Mouse (Mus musculus): ENCODE data around the gene Wdr63. TPM values are rescaled to one million over a fixed set of nuclear protein-coding genes. Genes with fewer than 3 reads are reported as not detected.

Gene Wdr63
- polyA plus RNA-seq, 1 experiment from 2014 or later, result not detected

GRCm38 (mm10) chr3:146117258-146117996 lies 9.5 kb upstream of the Wdr63 start, which contains the start of gene Mcoln3:
Gene Mcoln3 (plus strand): TSS chr3:146117450.
- H3K4me3 ChIP-seq, result peak within 1 kb of the TSS; percentile 47
- H3K9me3 ChIP-seq (replicated peaks), result no peaks in the 10 kb centered on the region
- peaks cover 39% of the 10 kb centered on the region for H3K27me3 ChIP-seq (ENCODE audit: low read depth, poor library complexity, severe bottlenecking)
- 11% methylated on average over 35 of the region's 35 CpGs for WGBS
- H3K4me1 ChIP-seq, result peaks cover 24% of the 10 kb centered on the region
- peak; percentile 44 for DNase-seq (ENCODE audit: low spot score)
- no peaks in the 10 kb centered on the region for H3K36me3 ChIP-seq
- H3K27ac ChIP-seq, result peak within 1 kb of the TSS; percentile 58; the same call in 1 of the 2 replicates

GRCm38 (mm10) chr3:146110916-146111315 lies 3.0 kb upstream of the Wdr63 start:
- peaks cover 5% of the 10 kb centered on the region; the same call in 1 of the 2 replicates for H3K4me1 ChIP-seq
- no peaks in the 10 kb centered on the region for H3K9me3 ChIP-seq (replicated peaks)
- peaks cover 8% of the 10 kb centered on the region; the same call in 1 of the 2 replicates for H3K27me3 ChIP-seq (ENCODE audit: low read depth, poor library complexity, severe bottlenecking)
- no peak overlapping the region for H3K4me3 ChIP-seq
- H3K27ac ChIP-seq, result no peak overlapping the region
- no peaks in the 10 kb centered on the region for H3K36me3 ChIP-seq
- WGBS, result 75% methylated on average over 6 of the region's 6 CpGs
- DNase-seq (ENCODE audit: low spot score), result no peak

- 84% methylated on average over 2 of the region's 2 CpGs for WGBS
- H3K4me1 ChIP-seq, result peaks cover 5% of the 10 kb centered on the region; the same call in 1 of the 2 replicates
- H3K4me3 ChIP-seq, result no peak overlapping the region
- H3K27ac ChIP-seq, result no peak overlapping the region
- peaks cover 7% of the 10 kb centered on the region; the same call in 1 of the 2 replicates for H3K27me3 ChIP-seq (ENCODE audit: low read depth, poor library complexity, severe bottlenecking)
- H3K36me3 ChIP-seq, result no peaks in the 10 kb centered on the region
- H3K9me3 ChIP-seq (replicated peaks), result no peaks in the 10 kb centered on the region
- no peak for DNase-seq (ENCODE audit: low spot score)
Measured at GRCm38 (mm10) chr3:146110358-146110757, 2.4 kb upstream of the Wdr63 start.

- Histone ChIP-seq H3K27ac (no peak overlapping the region), H3K36me3 (no peaks in the 10 kb centered on the region), H3K4me3 (no peak overlapping the region), H3K9me3 (replicated peaks) (no peaks in the 10 kb centered on the region), H3K4me1 (peaks cover 5% of the 10 kb centered on the region; the same call in 1 of the 2 replicates), H3K27me3 (ENCODE audit: low read depth, poor library complexity, severe bottlenecking) (peaks cover 7% of the 10 kb centered on the region; the same call in 1 of the 2 replicates)
- 71% methylated on average over 2 of the region's 2 CpGs for WGBS
- no peak for DNase-seq (ENCODE audit: low spot score)
Measured at GRCm38 (mm10) chr3:146108945-146109344, 1.0 kb upstream of the Wdr63 start.

GRCm38 (mm10) chr3:146107116-146107849 lies 647 bp downstream of the Wdr63 start:
- H3K9me3 ChIP-seq (replicated peaks), result no peaks in the 10 kb centered on the region
- H3K4me1 ChIP-seq, result peaks cover 5% of the 10 kb centered on the region; the same call in 1 of the 2 replicates
- H3K4me3 ChIP-seq, result peak overlapping the region; percentile 54
- no peak overlapping the region for H3K27ac ChIP-seq
- peak; percentile 36 for DNase-seq (ENCODE audit: low spot score)
- H3K36me3 ChIP-seq, result no peaks in the 10 kb centered on the region
- peaks cover 7% of the 10 kb centered on the region; the same call in 1 of the 2 replicates for H3K27me3 ChIP-seq (ENCODE audit: low read depth, poor library complexity, severe bottlenecking)
- WGBS, result 6% methylated on average over 18 of the region's 18 CpGs

GRCm38 (mm10) chr3:146102049-146102448 lies 5.9 kb downstream of the Wdr63 start:
- H3K9me3 ChIP-seq (replicated peaks), result no peaks in the 10 kb centered on the region
- no peak overlapping the region for H3K27ac ChIP-seq
- no peak overlapping the region for H3K4me3 ChIP-seq
- no peak for DNase-seq (ENCODE audit: low spot score)
- WGBS, result 61% methylated on average over 6 of the region's 6 CpGs
- H3K27me3 ChIP-seq (ENCODE audit: low read depth, poor library complexity, severe bottlenecking), result peaks cover 7% of the 10 kb centered on the region; the same call in 1 of the 2 replicates
- H3K4me1 ChIP-seq, result peaks cover under 1% of the 10 kb centered on the region; the same call in 1 of the 2 replicates
- no peaks in the 10 kb centered on the region for H3K36me3 ChIP-seq

- no peaks in the 10 kb centered on the region for H3K9me3 ChIP-seq (replicated peaks)
- H3K4me3 ChIP-seq, result no peak overlapping the region
- H3K27ac ChIP-seq, result no peak overlapping the region
- H3K27me3 ChIP-seq (ENCODE audit: low read depth, poor library complexity, severe bottlenecking), result no peaks in the 10 kb centered on the region
- H3K4me1 ChIP-seq, result no peaks in the 10 kb centered on the region
- DNase-seq (ENCODE audit: low spot score), result no peak
- no peaks in the 10 kb centered on the region for H3K36me3 ChIP-seq
Measured at GRCm38 (mm10) chr3:146099925-146100324, 8.0 kb downstream of the Wdr63 start.

- H3K36me3 ChIP-seq, result no peaks in the 10 kb centered on the region
- no peaks in the 10 kb centered on the region for H3K9me3 ChIP-seq (replicated peaks)
- no peak overlapping the region for H3K4me3 ChIP-seq
- no peak overlapping the region for H3K27ac ChIP-seq
- peaks cover 4% of the 10 kb centered on the region; the same call in 1 of the 2 replicates for H3K4me1 ChIP-seq
- DNase-seq (ENCODE audit: low spot score), result no peak
- no peaks in the 10 kb centered on the region for H3K27me3 ChIP-seq (ENCODE audit: low read depth, poor library complexity, severe bottlenecking)
- WGBS, result 90% methylated on average over 4 of the region's 4 CpGs
Measured at GRCm38 (mm10) chr3:146097861-146098260, 10.1 kb downstream of the Wdr63 start.

- DNase-seq (ENCODE audit: low spot score), result no peak
- H3K4me1 ChIP-seq, result peaks cover 4% of the 10 kb centered on the region; the same call in 1 of the 2 replicates
- no peak overlapping the region for H3K4me3 ChIP-seq
- WGBS, result 95% methylated on average over 7 of the region's 7 CpGs
- H3K27ac ChIP-seq, result no peak overlapping the region
- no peaks in the 10 kb centered on the region for H3K36me3 ChIP-seq
- no peaks in the 10 kb centered on the region for H3K9me3 ChIP-seq (replicated peaks)
- no peaks in the 10 kb centered on the region for H3K27me3 ChIP-seq (ENCODE audit: low read depth, poor library complexity, severe bottlenecking)
Measured at GRCm38 (mm10) chr3:146096986-146097385, 10.9 kb downstream of the Wdr63 start.

GRCm38 (mm10) chr3:146095066-146095465 lies 12.9 kb downstream of the Wdr63 start:
- 92% methylated on average over 10 of the region's 10 CpGs for WGBS
- no peaks in the 10 kb centered on the region for H3K9me3 ChIP-seq (replicated peaks)
- H3K27ac ChIP-seq, result no peak overlapping the region
- H3K4me3 ChIP-seq, result no peak overlapping the region
- H3K36me3 ChIP-seq, result no peaks in the 10 kb centered on the region
- peaks cover 4% of the 10 kb centered on the region; the same call in 1 of the 2 replicates for H3K4me1 ChIP-seq
- DNase-seq (ENCODE audit: low spot score), result no peak
- no peaks in the 10 kb centered on the region for H3K27me3 ChIP-seq (ENCODE audit: low read depth, poor library complexity, severe bottlenecking)

- WGBS, result 95% methylated on average over 13 of the region's 13 CpGs
- peaks cover 4% of the 10 kb centered on the region; the same call in 1 of the 2 replicates for H3K4me1 ChIP-seq
- H3K4me3 ChIP-seq, result no peak overlapping the region
- no peak for DNase-seq (ENCODE audit: low spot score)
- no peaks in the 10 kb centered on the region for H3K27me3 ChIP-seq (ENCODE audit: low read depth, poor library complexity, severe bottlenecking)
- H3K9me3 ChIP-seq (replicated peaks), result no peaks in the 10 kb centered on the region
- H3K27ac ChIP-seq, result no peak overlapping the region
- no peaks in the 10 kb centered on the region for H3K36me3 ChIP-seq
Measured at GRCm38 (mm10) chr3:146090988-146091657, 16.8 kb downstream of the Wdr63 start.

- H3K4me1 ChIP-seq, result no peaks in the 10 kb centered on the region
- no peak for DNase-seq (ENCODE audit: low spot score)
- WGBS, result 95% methylated on average over 12 of the region's 12 CpGs
- H3K27ac ChIP-seq, result no peak overlapping the region
- no peaks in the 10 kb centered on the region for H3K9me3 ChIP-seq (replicated peaks)
- H3K4me3 ChIP-seq, result no peak overlapping the region
- no peaks in the 10 kb centered on the region for H3K36me3 ChIP-seq
- no peaks in the 10 kb centered on the region for H3K27me3 ChIP-seq (ENCODE audit: low read depth, poor library complexity, severe bottlenecking)
Measured at GRCm38 (mm10) chr3:146080241-146080640, 27.7 kb downstream of the Wdr63 start.

All from limb, embryonic 10.5 days (tissue).